Mouse (Mus musculus) mature B cell (primary cell): ENCODE measurements around the gene Prkce.

Experiments
- in situ Hi-C: fragments of 300-500 bp; cut with MboI; formaldehyde crosslinking; loops from 2 replicates; pipeline ENCODE4 v1.14.3; 2019

The Prkce gene

DNA sequence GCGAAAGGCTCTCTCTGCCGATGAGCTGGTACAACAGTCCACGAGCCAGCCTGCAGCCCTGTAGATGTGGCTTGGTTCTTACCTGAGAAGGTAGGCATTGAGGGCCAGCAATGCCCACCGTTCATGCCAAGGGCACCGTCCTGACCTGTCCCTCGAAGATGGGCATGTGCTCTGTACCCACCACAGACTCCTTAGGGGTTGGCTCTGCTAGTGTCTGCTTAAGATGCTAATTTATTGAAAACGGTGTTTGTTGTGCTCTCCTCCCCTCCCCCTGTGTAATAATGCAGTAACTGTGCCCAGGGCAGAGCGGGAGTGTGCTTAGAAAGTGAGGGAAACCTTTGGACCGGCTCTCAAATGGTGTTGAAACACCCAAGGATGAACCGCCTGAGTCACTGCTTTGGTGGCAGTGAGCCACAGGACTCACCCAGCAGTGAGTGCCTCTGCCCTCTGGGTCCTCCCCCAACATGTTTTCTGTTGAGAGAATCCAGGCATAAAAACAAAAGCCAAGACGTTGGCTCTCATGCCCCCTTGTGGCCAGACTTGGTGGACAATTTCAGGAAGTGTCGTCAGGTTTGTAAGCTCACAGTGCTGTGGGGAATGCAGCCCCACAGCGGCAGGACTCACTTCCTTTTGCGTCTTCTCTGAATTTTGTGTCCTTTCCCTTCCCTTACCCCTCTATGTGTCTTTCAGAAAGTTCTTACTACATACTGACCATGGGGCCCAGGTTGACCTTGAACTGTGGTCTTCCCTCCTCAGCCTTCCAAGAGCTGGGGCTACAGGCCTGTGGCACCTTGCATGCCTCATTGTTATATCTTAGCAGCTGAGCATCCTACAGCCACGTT lies 277.2 kb downstream of the Prkce start:
- in situ Hi-C loops = loop anchor here (5.0 kb wide), 1 partner anchor 277 kb away; the partner anchor contains the start of gene Prkce

DNA sequence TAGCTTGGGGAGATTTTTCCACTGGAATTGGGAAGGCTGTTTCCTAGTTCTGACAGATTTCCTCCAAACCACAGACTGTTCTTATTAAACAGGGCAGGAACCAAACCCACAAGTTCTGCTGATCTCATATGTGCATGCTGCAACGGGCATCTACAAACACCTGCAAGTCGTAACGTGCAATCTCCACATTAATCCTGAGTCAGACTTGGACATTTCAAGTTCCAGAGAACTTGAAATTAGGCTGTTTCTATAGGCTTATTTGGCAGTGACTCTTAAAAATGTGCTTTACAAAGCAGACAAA lies 277.8 kb downstream of the Prkce start:
- in situ Hi-C loops = loop anchor here (5.0 kb wide), 1 partner anchor 278 kb away; the partner anchor contains the start of gene Prkce

DNA sequence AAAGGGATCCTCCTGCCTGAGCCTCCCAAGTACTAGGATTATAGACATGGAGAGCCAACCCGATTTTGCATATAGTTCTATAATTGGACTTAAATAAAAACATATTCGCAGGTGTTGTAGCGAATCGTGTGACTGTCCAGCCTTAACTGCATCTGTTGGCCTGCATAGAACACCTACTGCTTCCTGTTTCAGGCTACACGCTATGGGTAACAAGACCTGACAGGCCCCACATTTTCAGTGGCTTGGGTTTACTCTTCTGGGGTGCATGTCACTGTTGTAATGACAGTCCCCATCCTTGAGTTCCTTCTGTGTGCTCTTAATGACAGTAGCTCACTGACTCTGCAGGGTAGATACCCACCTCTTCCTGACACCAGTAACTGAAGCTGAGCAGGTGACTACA lies 278.3 kb downstream of the Prkce start:
- in situ Hi-C loops = loop anchor here (5.0 kb wide), 1 partner anchor 279 kb away; the partner anchor contains the start of gene Prkce

DNA sequence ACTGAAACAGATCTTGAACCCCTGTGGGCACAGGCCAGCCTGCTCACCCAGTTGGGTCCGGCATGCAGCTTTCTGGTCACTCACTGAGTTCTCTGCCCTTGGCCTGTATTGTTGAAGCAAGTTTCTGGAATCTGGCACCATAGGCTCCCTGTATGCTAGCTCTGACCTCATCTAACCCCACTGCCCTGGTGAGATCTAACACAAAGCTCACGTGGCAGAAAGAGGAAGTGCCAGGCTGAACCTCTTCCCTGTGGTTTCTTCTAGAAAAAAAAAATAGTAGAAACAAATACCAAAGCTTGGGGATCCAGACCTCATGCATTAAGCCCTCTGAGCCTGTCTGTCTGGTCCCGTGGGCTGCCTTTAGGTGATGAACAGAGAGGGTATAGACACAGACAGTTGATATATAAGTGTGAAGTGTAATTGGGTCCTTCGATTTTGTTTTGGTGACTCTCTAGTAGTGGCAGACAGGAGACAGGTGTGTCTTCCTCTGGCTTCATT lies 279.6 kb downstream of the Prkce start:
- in situ Hi-C loops = loop anchor here (5.0 kb wide), 1 partner anchor 280 kb away; the partner anchor contains the start of gene Prkce

DNA sequence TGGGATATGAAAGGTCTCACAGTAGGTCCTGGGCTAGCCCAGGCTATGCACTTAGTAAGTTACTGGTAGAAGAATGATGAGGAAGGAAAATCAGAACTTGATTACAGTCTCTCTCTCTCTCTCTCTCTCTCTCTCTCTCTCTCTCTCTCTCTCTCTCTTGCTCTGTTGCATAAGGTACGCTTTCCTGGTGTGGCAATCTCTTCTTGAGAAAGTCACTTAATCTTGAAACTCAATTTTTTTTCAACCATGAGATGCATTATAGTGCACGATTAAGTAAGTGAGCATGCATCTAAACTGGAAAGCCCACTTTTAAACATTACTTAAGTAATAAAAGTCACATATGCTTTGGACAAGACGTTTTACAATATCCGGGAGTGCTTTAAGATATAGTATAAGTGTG lies 285.3 kb downstream of the Prkce start:
- in situ Hi-C loops = no loop called here

DNA sequence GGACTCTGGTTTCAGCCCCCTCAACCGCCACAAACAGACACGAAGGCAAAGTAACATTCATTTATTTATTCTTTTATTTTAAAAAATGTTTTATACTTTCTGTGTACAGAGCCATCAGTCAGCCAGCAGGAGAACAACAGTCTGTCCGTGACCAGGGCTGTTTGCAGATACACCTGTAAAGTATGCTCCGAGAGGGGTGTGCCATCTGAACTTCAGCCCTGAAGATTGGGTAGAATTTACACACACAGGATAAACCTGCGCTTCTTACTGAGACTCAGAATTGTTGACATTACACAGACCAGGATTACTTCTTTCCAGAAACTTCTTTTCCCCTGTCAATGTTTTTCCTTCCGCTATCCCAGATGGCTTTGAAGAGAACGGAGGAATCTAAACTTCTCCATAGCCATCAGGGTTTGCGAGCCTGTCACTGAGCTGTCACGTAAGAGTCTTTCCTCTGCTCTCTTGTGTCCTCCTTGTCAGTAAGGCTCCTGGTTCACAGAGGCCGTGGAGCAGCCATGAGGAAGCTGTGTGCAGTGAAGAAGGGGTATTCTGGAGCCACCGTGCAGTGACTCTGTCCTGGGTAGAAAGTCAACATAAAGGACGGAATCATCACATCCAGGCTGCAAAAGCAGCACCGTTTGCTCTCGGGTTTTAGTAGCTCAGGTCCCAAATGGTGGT lies 286.2 kb downstream of the Prkce start:
- in situ Hi-C loops = no loop called here

DNA sequence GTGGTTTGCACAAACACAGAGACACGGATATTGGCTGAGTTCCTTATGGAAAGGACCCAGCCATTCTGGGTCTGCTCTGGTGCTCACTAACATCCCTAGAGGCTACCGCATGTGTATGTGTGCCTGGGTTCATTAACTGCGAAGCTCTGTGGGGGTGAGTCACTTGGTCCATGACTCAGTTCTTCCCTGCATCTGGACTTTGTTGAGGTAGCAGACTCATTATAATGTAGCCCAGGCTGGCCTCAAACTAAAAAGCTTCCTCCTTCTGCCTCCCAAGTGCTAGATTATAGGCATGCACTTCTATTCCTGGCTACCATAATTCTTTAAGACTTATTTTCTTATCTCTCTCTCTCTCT lies 286.7 kb downstream of the Prkce start:
- in situ Hi-C loops = no loop called here

DNA sequence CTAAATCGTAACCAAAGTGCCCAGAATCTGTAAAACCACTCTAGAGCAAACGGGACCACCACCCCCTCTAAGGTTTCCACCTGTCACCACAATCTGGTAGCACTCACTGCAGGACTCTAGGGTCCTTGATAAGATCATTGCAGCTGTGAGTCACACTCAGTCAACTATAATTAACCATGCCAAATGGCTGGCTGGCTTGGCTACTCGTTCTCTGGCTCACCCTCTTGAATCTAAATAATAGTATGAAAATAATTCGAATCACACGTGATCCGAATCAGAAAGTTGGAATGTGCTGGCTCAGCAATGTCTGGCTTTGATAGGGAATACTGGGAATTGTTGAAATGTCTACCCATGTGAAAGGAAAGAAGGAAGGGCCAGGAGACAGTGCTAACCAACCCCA lies 288.9 kb downstream of the Prkce start:
- in situ Hi-C loops = no loop called here

DNA sequence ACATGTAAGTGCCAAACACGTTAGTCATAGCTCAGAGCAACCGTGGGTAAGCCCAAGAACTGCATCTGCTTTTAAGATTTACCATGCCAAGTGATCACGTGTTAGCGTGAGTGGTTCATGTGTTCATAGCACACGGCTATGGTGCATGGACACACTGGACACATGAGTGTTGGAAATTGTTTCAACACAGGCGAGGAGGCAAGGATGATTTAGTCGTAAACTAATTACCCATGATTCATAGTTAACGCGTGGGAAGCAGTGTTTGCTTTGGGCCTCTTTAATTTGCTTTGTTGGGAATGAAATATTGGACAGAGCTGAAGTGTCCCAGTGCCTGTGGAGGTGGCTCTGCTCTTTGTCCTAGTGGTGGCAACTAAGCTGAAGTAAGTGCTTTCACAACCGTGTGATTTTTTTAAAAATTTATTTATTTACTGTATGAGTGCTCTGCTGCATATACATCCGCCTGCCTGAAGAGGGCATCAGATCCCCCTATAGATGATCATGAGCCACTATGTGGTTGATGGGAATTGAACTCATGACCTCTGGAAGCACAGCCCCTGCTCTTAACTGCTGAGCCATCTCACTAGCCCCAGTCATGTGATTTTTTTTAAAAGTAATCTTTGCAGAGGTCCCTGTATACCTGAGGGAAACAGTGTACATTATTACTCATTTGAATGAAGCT lies 290.9 kb downstream of the Prkce start:
- in situ Hi-C loops = no loop called here

DNA sequence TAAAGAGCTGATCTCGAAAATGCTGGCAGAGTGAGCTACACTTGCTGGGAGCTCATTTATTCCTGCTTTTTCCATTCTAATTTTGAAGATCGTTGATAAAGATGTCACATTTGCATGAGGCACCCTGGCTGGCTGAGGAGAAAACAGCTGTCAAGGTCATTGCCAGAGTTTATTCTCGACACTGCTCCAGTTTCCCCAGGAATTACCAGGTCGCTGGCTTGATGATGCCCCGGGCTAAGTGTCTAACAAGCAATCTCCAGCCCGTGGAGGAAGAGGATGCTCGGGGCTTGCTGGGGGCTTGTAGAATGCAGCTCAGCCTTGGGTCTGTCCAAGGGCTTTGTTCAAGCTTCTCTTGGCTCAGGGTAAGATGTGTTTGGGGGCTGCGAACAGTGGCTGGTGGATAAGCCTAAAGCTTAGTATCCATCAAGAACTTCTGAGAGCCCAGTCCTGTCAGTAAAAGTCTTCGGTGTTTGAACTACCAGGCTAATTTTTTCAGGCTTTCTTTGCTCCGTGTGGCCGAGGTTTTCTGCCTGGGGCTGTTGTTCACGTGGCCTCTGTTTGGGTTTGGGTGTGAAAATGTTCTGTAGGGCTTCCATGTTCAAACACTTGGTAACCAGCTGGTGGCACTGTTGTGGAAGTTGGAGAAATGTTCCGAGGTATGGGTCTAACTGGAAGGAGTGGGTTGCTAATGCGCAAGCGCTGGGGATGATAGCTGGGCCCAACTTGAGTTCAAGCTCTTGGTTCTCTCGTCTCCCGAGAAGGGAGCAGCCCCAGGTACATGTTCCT lies 293.3 kb downstream of the Prkce start:
- in situ Hi-C loops = no loop called here

DNA sequence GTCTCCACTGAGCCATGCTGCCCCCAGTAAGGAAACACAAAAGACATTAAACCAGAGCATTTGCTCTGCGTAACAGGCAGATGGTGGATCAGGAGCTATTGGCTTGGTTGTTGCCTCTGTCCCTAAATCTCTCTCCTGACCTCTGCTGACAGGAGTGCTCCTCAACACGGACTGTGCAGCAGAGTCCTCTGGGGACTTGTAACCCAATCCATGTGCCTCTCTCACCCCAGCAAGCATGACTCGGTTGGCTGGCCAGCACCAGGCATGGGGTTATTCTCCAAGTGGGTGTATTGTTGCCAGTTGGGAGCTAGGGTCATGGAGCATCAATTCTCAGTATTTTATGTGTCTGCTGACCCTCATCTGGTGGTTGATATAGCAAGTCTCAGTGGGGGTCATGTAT lies 295.8 kb downstream of the Prkce start:
- in situ Hi-C loops = no loop called here

DNA sequence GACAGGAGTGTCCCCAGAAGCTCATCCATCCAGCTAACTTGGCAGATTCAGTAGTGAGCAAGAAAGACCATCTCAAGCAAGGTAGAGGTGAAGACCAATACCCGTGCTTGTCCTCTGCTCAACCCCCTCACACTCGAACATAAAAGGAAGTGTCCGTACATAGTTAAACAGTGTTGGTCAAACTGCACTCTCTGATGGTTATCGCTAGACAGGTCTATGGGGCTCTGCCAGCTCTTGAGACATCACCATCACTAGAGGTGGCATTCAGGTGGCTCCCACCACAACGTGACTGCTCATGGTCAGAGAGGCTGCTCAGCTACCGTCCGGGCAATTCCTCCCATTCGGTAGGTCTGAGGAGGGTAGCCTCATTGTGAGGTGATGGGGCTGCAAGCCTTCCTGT lies 296.6 kb downstream of the Prkce start:
- in situ Hi-C loops = no loop called here

DNA sequence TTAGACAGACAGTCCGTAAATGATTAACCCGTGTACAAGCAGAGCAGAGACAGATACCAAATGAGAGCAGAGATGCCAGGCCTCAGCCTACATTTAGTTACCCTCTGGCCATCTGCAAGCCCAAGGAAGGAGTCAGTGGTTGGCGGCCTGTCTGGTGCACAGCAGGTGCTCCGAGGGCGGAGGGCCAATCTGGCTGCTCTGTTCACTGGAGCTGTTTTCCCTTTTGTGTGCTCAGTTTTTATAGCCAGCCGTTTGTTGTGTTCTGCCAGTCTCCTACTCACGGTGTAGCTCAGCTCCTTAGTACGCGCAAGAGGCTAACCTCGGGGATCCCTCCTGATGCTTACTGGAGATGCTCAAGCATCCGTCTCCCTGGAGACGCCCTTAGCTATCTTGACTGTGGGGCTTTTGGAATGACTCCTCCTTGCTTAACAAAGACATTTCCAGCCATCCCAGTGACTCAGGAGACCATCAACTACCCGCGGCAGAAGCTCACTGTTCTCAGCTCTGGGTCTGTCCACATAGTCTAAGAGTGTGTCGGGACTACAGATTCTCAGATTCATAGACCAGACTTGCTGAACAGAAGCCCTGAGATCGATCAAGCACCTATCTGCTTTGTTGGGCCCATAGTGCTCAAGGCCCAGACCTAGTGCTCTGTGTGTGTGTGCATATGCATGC lies 297.2 kb downstream of the Prkce start:
- in situ Hi-C loops = no loop called here

DNA sequence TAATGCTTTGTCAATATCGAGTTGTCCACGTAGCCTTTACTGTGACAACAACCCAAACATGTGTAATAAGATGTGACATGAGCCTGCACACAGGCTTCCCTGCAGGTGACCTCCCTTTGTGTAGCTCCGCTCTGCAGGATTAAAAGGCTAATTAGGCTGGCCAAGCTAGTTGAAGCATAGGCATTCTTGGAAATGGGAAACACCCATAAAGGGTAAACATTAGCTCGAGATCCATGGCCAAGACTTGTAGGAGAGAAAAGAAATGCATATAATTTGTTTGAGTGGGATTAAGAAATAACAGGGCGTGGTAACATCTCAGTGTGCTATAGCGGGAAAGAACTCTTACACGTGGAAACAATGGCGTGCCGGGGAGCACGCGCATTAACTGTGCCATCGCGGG lies 298.3 kb downstream of the Prkce start:
- in situ Hi-C loops = no loop called here

DNA sequence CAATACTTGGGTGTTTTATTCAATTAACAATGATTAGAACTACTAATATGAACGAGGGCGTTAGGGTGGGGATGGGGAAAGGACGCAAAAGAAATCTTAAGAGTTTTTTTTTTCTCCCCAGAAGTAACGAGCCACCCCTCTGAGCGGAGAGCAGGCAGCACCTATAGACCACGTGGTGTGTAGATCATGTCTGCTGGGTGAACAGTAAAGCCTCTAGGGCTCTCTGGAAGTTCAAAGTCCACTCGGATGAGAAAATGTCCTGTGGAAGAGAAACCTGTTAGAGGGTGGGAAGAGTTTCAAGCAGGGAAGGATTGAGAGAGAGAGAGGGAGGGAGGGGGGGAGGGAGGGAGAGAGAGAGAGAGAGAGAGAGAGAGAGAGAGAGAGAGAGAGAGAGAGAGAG lies 298.8 kb downstream of the Prkce start:
- in situ Hi-C loops = no loop called here

DNA sequence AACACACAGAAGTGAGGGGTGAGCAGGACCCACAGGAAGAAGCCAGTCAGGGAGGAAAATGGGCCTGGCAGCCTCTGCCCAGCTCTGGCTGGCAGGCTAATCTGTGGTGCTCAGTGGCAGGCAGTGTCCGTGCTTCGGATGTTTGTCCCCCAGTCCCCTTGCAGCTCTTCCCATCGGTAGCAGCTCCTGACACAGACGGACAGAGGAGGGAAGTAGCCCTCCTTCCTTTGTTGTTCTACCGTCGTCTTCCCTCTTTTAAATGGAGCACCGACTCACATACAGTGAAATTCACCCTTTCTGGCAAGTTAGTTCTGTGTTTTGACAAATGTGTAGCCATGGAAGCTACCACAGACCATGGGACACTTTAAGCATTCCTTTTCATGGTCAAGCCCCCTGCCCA lies 299.3 kb downstream of the Prkce start:
- in situ Hi-C loops = no loop called here

DNA sequence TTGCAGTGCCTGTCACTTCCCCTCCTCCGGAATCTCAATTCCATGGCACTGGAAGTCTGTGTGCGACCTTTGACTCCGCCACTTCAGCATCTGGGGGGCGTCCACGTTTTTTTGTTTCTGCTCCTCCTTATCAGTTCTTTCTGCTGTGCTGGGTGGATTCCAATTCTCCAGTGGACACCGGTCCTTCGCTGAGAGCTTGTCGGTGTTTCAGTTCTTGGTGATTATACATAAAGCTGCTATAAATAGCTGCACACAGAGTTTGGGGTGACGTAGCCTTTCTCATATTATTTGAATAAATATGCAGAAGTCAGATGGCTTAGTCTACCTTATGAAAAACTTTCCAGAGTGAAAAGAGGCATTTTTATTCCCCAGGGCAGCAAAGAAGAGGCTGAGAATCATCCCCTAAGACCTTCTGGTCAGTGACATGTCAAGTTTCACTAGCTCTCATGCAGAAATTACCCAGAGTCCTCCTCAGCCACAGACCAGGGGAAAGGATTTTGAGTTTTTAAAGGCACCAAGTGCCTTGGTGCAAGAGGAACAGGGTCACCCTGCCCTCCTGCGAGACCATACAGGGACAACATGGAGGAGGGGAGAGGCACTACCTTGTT lies 299.8 kb downstream of the Prkce start:
- in situ Hi-C loops = no loop called here

DNA sequence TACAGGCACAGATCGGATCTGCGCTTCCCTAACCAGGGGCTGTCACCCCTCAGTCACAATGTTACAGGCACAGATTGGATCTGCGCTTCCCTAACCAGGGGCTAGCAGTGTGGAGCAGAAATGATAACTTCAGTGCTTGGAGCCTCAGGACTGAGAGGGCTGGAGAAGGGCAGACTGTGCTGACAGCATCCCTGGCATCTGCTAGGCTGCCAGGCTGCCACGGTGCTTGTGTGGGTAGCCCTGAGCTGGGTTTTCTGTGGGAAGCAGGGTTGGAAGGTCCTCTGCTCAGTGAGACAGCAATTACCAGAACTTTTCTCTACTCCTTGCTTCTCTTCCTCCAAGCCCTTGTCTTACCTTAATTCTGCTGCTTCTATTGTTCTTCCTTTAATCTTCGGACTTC lies 300.4 kb downstream of the Prkce start:
- in situ Hi-C loops = no loop called here

DNA sequence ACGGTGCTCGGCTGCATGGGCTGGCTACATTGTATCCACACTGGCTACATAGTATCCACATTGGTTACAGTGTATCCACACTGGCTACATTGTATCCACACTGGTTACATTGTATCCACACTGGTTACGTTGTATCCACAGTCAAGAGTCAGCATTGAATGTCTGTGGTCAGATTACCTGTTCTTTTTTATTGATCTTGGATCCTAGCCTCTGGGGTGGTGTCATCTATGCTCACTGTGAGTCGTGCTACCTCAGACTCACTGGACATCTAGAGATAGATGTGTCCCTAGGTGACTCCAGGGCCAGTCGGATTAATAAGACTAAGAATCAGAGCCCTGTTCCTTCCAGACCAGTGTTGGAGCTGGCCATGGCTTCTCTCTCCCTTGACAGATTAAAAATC lies 302.6 kb downstream of the Prkce start:
- in situ Hi-C loops = no loop called here

DNA sequence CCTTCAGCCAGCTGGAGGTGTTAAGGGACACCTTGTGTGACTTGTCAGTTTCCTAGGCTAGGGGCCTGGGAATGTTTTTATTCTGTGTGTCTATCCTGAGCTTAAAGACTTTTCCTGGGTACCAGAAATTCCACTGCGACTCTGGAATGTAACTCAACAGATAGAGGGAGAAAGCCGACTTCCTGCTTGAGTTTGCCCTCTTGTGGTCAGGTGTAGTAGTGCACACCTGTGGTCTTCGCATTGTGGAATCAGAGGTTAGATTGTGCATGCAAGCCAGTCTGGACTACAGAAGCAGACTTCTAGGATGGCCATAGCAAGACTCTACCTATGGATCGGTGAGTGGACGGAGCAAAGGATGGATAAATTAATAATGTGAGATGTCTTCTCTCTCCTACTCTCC lies 304.1 kb downstream of the Prkce start:
- in situ Hi-C loops = no loop called here

DNA sequence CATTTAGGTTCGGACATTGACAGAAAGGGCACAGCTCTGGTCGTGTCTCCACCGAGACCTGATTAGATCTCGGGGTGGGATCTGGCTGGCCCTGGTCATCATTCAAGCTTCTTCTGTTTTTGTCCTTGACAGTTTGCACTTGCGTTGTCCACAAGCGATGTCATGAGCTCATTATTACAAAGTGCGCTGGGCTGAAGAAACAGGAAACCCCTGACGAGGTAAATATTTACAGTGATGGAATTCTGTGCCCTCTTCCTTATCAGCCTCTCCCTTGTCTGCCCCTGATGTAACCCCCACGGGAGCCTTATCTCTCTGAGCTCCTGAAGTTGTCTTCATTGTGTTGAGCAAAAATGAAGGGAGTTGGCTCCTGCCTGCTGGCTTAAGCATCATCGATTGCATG lies 309.1 kb downstream of the Prkce start:
- in situ Hi-C loops = no loop called here
